Mouse (Mus musculus) splenic B cell, adult 2 months (primary cell): ENCODE measurements around the gene Supt20.

Experiments used
- DNase-seq: peaks from one replicate; pipeline ENCODE4 v3.0.0-alpha.2; 2011; ENCODE audit warnings: low read depth, low spot score
- H3K27me3 ChIP-seq: 2 replicates; pipeline ENCODE4 v1.6.1; 2012; ENCODE audit warnings: mild to moderate bottlenecking, low read length, moderate library complexity, mixed read lengths; ENCODE audit not compliant: control insufficient read depth, poor library complexity, insufficient read depth, severe bottlenecking
- H3K36me3 ChIP-seq: 2 replicates; pipeline ENCODE4 v1.6.1; 2012; ENCODE audit warnings: mild to moderate bottlenecking, low read length, moderate library complexity, mixed read lengths; ENCODE audit not compliant: control insufficient read depth, poor library complexity, insufficient read depth, severe bottlenecking

Gene Supt20

GRCm38 (mm10) chr3:54727588-54727987 is 35.0 kb downstream of the Supt20 start:
- Histone ChIP-seq H3K36me3 (peaks cover 8% of the 10 kb centered on the region), H3K27me3 (no peaks in the 10 kb centered on the region)
- DNase-seq = no peak

DNA sequence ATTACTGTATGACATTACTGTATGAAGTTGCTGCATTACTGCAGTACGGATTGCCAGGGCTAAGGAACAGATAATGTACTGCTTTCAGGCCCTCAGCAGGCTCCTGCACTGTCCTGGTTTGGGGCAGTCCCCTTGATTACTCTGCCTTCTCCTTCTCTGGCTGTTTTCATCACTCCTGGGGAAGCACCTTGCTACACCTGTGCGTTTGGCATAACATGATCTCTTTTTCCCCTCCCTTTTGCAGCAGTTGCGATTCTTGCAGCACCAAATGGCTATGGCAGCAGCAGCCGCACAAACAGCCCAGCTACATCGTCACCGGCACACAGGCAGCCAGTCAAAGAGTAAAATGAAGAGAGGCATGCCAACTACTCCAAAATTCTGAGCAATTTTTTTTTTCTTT is 35.5 kb downstream of the Supt20 start:
- H3K36me3 ChIP-seq = peaks cover 8% of the 10 kb centered on the region
- H3K27me3 ChIP-seq = no peaks in the 10 kb centered on the region
- DNase-seq = no peak

DNA sequence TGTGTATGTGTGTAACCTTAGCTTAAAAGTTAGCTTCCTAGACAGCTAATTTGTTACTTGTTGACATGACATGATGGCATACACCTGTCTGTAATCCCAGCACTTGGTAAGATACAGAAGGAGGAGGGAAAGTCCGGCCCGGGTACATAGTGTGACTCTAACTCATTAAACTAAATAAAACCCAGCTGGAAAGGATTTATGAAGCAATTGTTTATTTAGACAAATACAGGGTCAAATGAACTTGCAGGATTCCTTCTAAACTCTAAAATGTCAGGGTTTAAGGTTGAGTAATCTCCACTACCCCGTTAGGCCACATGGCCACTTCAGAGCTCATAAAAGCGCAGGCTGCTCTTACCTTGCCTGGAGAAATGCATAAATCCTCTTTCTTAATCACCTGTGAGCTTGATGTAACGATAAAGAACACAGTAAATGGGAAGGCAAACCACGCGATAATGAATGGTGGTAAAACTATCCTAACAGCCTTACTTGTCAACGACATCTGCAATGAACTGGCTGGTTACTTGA is 39.1 kb downstream of the Supt20 start:
- H3K36me3 ChIP-seq = peaks cover 8% of the 10 kb centered on the region
- no peak for DNase-seq
- H3K27me3 ChIP-seq = no peaks in the 10 kb centered on the region

DNA sequence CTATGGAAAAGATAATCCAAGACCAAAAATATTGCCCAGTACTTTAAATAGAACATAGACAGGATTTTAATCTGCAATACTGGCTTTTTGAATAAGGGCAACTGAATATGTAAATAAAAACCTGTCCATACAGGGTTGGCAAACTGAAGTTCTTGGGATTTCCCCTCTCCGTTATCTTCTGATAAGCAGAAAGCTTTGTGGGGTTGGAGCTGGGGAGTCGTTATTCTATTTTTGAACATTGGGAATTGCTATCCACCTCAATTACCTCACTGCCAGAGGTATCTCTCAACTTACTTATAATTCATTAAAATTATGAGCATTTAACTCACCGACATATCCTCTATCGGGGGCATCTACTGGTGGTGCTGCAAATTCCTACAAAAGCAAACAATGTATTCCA is 39.8 kb downstream of the Supt20 start:
- DNase-seq = no peak
- H3K27me3 ChIP-seq = no peaks in the 10 kb centered on the region

DNA sequence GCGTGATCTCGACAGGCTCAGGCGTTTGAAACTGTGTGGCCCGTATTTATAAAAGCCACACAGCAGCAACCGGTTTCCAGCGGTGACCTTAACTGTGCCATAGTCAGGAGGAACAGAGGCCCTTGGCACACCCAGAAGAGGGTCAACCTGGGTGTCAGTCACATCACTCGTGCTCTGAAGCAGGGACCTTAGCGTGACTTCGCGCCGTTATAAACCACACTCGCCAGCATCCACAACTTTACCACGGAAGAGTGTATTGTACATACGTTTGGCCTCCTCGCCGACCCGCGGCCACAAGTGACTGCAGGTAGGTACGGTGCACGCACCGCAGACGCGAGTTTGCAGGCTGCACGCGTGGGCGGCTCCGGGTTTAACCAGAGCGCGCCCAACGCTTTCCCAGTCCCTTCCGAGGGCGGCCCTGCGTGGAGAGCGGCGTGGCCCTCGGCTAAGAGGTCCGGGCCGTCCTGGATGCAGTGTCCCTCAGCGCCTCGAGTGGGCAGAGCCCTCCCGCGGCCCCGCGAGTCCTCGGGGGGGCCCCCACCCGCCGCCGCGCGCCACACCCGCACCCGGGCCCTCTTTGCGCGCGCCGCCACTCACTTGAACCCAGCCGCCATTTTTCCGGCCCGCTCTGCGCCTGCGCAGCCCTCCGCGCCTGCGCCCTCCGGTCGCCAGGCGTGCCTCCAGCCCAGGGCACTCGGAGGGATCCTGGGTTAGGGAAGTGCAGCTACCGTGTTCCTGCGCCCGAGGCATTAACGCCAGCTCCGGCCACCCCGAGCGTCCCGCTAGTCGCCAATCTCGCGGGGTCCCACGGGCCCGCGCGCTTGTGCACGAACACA is 42.0 kb downstream of the Supt20 start:
- peak; percentile 93 for DNase-seq
- no peaks in the 10 kb centered on the region for H3K27me3 ChIP-seq
- peaks cover 5% of the 10 kb centered on the region for H3K36me3 ChIP-seq

More for the DNA sequence above, 39.8 kb downstream of the Supt20 start:
- H3K36me3 ChIP-seq = peaks cover 8% of the 10 kb centered on the region

GRCm38 (mm10) chr3:54735247-54736046 is 42.8 kb downstream of the Supt20 start, which contains the start of the genes Exosc8 and Alg5:
Gene Exosc8 (minus strand): TSS chr3:54735393.
Gene Alg5 (plus strand): TSS chr3:54735539.
- H3K27me3 ChIP-seq = no peaks in the 10 kb centered on the region
- peak; percentile 85 for DNase-seq
- peaks cover 4% of the 10 kb centered on the region for H3K36me3 ChIP-seq

- H3K27me3 ChIP-seq = no peaks in the 10 kb centered on the region
- DNase-seq = peak; percentile 11
- peaks cover 2% of the 10 kb centered on the region for H3K36me3 ChIP-seq
Observed at GRCm38 (mm10) chr3:54736101-54736927, 43.7 kb downstream of the Supt20 start.

- no peaks in the 10 kb centered on the region; the same call in none of the 2 replicates for H3K36me3 ChIP-seq
- DNase-seq = no peak
Observed at GRCm38 (mm10) chr3:54737317-54737716, 44.7 kb downstream of the Supt20 start.

DNA sequence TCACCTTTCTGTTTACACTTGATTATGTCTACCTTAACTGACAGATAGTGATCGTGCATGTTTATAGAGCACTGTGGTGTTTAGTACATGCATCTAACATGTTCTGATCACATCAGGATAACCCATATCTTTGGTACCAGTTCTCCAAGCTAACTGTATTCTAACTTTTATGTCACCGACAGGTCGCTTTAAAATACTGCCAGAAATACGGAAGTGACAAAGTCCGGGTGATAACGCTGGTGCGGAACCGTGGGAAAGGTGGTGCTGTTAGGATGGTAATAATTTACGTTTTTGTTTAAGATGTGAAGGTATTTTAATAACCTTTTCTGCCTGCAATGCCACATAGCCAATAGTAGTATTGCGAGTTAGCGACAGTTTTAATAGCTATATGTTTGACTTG is 49.4 kb downstream of the Supt20 start:
- H3K36me3 ChIP-seq = peaks cover 6% of the 10 kb centered on the region
- no peak for DNase-seq
- no peaks in the 10 kb centered on the region for H3K27me3 ChIP-seq

More at GRCm38 (mm10) chr3:54737317-54737716, 44.7 kb downstream of the Supt20 start:
- H3K27me3 ChIP-seq = no peaks in the 10 kb centered on the region

DNA sequence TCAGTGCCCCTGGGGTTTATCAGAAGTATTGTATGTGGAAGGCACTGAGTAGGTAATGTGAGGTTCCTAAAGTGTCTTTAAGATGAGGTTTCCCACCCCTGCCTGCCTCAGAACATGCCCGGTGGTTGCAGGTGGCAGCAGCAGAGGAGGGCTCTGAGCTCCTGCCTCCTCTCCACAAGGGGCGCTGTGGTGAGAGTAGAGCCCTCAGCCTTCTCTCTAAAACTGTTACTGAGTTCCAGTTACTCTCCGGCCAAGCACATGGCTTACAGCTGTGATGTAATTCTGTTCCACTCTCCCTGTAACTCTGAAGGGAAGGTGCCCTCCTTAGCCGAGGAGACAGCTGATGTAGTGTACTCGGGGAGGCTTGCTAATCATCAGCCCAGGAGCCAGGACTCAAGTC is 53.2 kb downstream of the Supt20 start:
- peak; percentile 37 for DNase-seq
- Histone ChIP-seq H3K36me3 (peaks cover 12% of the 10 kb centered on the region), H3K27me3 (no peaks in the 10 kb centered on the region)

DNA sequence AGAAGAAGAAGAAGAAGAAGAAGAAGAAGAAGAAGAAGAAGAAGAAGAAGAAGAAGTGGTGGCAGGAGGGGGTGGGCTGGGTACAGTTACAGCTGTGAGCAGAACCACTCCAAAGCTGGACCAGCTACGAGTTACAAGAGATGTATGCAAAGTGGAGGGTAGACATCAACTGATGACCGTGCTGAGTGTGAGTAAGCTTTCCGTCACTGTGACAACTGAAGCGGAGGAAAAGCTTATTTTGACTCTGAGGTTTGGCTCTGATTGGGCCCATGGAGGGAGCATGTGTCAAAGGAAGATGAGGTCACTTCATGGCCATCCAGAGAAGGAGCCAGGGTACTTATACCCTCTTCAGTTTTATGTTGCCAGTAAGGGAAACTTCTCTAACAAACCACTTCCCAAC is 60.8 kb downstream of the Supt20 start:
- DNase-seq = no peak
- Histone ChIP-seq H3K36me3 (peaks cover 7% of the 10 kb centered on the region), H3K27me3 (peaks cover 2% of the 10 kb centered on the region)

GRCm38 (mm10) chr3:54755145-54756041 is 62.8 kb downstream of the Supt20 start, which contains the start of gene Smad9:
Gene Smad9 (plus strand): TSS chr3:54755582.
- no peak for DNase-seq
- peaks cover 2% of the 10 kb centered on the region for H3K27me3 ChIP-seq
- no peaks in the 10 kb centered on the region for H3K36me3 ChIP-seq

DNA sequence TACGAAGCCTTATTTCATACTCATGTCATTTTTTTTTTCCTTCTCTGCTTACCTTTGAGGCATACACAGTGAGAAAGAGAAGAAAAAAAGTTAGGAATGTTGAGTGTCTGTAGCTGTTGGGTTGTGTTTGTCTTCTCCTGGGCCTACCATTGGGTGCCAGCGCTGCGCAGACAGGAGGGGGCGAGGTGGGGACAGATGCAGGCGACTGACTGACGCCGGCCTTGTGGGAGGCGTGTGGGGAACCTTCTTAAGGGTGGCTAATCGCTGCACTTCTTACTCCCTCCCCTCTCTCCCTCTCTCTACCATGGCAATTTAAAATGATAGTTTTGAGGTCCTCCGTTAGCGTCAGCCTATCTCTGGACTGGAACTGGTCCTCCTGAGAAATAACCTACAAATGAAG is 63.5 kb downstream of the Supt20 start:
- H3K36me3 ChIP-seq = no peaks in the 10 kb centered on the region
- DNase-seq = no peak
- peaks cover 2% of the 10 kb centered on the region for H3K27me3 ChIP-seq
